Mouse (Mus musculus) megakaryocyte, embryonic 14.5 days (primary cell): Measurements from ENCODE around the gene Tigd2. TPM values are rescaled to one million over a fixed set of nuclear protein-coding genes. Genes with fewer than 3 reads are reported as not detected.

Source experiments
- H3K27me3 ChIP-seq: replicated peaks from 2 replicates; pipeline ENCODE3; 2012; ENCODE audit warnings: inconsistent platforms
- H3K36me3 ChIP-seq: replicated peaks from 2 replicates; pipeline ENCODE3; 2012; ENCODE audit warnings: low read length, inconsistent platforms, mixed read lengths
- H3K4me1 ChIP-seq: 2 replicates; pipeline ENCODE4 v1.6.1; 2012; ENCODE audit warnings: inconsistent platforms
- H3K4me3 ChIP-seq: replicated peaks from 2 replicates; pipeline ENCODE3; 2012; ENCODE audit warnings: moderate library complexity, mild to moderate bottlenecking, inconsistent platforms
- H3K9me3 ChIP-seq: 2 replicates; pipeline ENCODE4 v1.6.1; 2012; ENCODE audit warnings: inconsistent platforms
- FLI1 ChIP-seq: IDR thresholded peaks from 2 replicates; pipeline ENCODE4 v1.6.1; 2012; ENCODE audit warnings: low read length, inconsistent platforms, mixed read lengths
- GATA1 ChIP-seq: IDR thresholded peaks from 3 replicates; pipeline ENCODE4 v1.6.1; 2012; ENCODE audit warnings: mixed read lengths, low read length, inconsistent platforms, borderline replicate concordance
- polyA plus RNA-seq: library from polyadenylated mRNA; stranded (reverse); fragments of >175 nt; gene quantifications from 2 replicates; pipeline ENCODE4 v1.2.3, GENCODE M21; 2012; ENCODE audit warnings: low replicate concordance; ENCODE audit not compliant: insufficient read depth

Tigd2 gene
- 1.4 and 1.8 TPM in 2 replicates for polyA plus RNA-seq

DNA sequence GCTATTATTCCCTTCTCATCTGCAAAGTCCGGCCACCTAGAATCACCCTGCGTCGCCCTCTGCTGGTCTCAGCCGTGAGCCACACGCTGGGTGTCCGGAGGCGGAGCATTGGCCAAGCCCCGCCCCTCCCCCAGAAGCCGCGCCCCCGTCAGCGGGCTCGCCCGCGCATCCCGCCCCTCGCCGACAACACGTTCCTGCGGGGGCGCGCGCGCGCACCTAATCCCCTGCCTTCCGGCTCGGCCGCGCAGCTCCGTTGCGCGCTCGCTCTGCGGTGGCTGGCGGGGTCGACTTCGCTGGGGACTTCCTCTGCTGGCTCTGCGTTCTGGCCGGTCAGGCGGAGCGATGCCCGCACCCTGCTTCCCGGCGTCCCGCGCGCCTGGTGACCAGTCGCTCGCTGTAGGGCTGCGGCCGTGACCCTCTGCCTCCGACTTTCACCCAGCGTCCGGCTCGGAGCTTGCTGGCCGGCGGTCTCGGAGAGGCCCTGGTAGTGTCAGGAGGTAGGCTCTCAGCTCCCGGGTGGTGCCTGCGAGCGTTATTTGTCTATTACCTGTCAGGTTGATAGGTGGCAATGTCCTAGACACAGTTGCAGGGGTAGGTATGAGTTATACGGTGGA is at the start of gene Tigd2:
TSS of gene Tigd2 (plus strand) at position 186 of the 614 bp plus-strand sequence.
- no peak for TF ChIP-seq FLI1
- H3K9me3 ChIP-seq: no peaks in the 10 kb centered on the region
- peaks cover 11% of the 10 kb centered on the region for H3K4me1 ChIP-seq

DNA sequence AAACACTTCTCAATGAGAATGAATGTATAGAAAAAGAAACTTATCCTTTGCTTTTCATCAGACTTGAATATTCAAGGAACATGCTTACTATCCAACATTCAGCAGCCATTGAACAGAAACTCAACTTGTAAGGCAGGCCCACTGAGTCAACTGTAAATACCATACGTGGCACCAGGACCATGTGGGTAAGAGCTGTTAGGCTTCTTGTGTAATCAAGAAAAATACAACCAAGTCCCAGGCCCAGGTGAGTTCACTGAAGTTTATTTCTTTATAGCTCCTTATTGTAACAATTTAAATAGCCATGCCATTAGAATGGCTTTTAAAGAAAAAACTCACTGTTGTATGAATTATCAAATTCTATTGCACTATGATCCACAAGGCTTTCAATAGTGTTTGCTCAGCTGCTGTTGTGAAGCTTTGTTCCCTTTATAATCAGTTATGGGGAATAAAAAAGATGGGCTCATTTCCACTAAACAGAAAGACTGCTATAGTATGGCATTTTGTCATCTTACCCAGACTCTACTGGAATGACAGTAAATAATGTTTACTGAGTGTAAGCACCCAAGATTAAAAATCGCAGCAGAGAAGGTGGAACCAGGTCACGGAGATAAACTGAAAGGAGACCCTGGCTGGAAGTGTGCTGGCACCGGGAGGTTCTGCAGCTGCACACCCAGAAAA is 46.7 kb upstream of the Tigd2 start:
- Histone ChIP-seq H3K27me3 (no peaks in the 10 kb centered on the region), H3K4me3 (no peak overlapping the region)
- TF ChIP-seq GATA1 (no peak), FLI1 (no peak)

More for the DNA sequence above, at the start of gene Tigd2:
- Histone ChIP-seq H3K36me3 (peaks cover 5% of the 10 kb centered on the region), H3K4me3 (peak within 1 kb of the TSS; percentile 96), H3K27me3 (no peaks in the 10 kb centered on the region)

DNA sequence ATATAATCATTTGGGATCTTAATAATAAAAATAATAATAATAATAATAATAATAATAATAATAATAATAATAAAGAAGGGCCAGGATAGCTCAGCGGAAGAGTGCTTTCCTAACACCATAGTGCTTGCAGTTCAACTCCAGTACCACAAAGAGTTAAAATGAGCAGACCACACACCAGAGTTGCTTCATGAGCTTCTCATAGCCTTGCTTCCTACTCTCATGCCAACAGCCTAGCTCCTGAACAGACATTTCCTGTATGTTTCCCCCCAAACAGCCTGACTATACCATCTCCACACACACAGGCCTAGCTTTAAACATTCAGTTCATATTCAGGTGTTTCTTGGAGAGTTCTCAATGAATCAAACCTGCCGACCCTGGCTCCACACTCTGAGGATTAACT is 45.8 kb upstream of the Tigd2 start:
- Histone ChIP-seq H3K4me1 (no peaks in the 10 kb centered on the region), H3K27me3 (no peaks in the 10 kb centered on the region), H3K4me3 (no peak overlapping the region), H3K9me3 (no peaks in the 10 kb centered on the region), H3K36me3 (no peaks in the 10 kb centered on the region)
- TF ChIP-seq FLI1 (no peak), GATA1 (no peak)

More for the DNA sequence above, 46.7 kb upstream of the Tigd2 start:
- Histone ChIP-seq H3K36me3 (no peaks in the 10 kb centered on the region), H3K4me1 (no peaks in the 10 kb centered on the region), H3K9me3 (no peaks in the 10 kb centered on the region)

DNA sequence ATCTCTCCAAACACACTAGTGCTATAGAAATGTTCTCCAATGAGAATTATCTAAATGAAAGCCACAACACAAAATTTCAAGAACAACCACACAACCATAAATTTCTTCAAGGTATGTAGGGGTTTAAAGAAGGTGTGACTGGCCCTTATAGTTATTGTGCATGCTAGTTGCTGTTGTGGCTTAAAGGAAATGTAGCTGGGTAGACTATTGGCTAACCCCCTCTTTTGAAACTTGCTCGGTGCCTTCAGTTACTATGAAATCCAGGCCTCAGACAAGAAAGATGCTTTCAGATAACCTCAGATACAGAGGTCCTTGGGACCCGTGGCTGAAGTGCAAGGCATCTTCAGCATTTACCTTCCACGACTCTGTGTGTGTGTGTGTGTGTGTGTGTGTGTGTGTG is 45.3 kb upstream of the Tigd2 start:
- H3K4me3 ChIP-seq: no peak overlapping the region
- TF ChIP-seq FLI1: no peak
- TF ChIP-seq GATA1: no peak
- H3K9me3 ChIP-seq: no peaks in the 10 kb centered on the region
- H3K4me1 ChIP-seq: no peaks in the 10 kb centered on the region
- no peaks in the 10 kb centered on the region for H3K36me3 ChIP-seq
- H3K27me3 ChIP-seq: no peaks in the 10 kb centered on the region

DNA sequence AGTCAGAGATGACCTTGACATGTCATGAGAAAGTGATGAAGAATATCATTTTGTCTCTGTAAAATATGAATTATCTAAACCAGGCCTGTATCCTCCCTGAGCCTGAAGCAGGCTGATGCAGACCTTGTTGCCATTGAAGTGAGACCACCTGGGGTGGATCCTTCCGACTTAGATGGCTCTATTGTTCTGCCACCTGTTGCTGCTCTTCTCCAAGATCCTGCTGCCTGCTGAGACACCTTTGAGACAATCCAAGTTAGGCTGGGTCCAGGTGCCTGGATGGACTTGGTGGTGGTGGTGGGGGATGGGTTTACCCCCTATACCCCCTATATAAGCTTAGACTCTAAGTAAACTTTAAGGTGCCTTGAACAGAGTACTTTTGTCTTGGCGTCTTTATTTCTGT is 39.7 kb upstream of the Tigd2 start:
- Histone ChIP-seq H3K4me3 (no peak overlapping the region), H3K27me3 (no peaks in the 10 kb centered on the region), H3K9me3 (no peaks in the 10 kb centered on the region), H3K4me1 (no peaks in the 10 kb centered on the region), H3K36me3 (no peaks in the 10 kb centered on the region)
- no peak for TF ChIP-seq GATA1
- no peak for TF ChIP-seq FLI1

DNA sequence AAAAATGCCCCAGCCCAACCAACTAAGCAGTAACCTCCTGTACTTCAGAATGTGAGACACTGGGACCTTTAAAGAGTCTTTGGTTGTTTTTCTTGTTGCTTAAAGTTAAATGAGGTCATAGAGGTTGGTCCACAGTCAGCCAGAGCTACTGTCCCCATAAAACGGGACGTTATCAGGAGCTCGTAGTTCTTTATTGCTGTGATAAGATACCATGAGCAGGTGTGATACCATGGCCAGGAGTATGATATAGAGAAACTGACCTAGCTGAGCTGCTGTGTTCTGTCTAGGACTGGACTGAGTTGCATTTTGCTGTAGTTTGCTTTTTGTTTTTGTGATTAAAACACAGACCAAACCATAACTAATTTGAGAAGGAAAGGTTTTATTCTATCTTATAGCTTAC is 37.4 kb upstream of the Tigd2 start:
- no peaks in the 10 kb centered on the region for H3K27me3 ChIP-seq
- no peak for TF ChIP-seq GATA1
- no peak for TF ChIP-seq FLI1
- no peak overlapping the region for H3K4me3 ChIP-seq
- no peaks in the 10 kb centered on the region for H3K9me3 ChIP-seq
- no peaks in the 10 kb centered on the region for H3K4me1 ChIP-seq
- no peaks in the 10 kb centered on the region for H3K36me3 ChIP-seq

DNA sequence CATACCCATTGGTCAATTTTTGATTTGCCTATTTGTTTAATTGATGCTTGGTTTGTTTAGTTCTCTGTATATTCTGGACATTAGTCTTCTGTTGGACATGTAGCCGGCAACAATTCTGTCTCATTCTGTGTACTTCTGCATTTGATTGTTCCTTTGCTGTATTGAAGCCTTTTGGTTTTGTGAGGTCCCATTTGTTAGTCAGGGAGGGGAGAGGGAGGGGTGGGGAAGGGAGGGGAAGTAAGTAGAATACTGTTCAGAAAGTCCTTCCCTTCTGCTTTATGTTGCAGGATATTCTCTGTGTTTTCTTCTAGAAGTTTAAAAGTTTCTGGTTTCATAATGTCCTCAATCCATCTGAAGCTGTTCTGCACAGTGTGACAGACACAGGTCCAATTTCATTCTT is 34.7 kb upstream of the Tigd2 start:
- H3K4me3 ChIP-seq: no peak overlapping the region
- H3K36me3 ChIP-seq: no peaks in the 10 kb centered on the region
- no peak for TF ChIP-seq FLI1
- TF ChIP-seq GATA1: no peak

DNA sequence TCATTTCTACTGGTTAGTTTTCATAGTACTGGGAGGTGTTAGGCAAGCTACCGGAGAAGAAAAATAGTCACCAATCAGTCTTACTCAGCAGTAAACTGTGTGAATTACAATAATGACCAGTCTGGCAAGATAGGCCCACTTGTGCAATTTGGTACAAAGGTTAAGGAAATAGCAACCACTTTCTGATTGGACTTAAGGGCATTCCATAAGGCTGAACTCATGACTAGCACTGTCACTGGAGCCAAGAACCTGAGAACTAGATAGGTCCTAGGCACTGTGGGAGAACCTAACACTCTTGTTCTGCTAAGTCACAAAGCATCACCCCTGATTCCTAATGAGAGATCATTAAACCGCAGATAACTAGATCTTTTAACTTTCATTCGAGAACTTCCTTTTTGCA is 30.6 kb upstream of the Tigd2 start:
- Histone ChIP-seq H3K36me3 (no peaks in the 10 kb centered on the region), H3K4me1 (no peaks in the 10 kb centered on the region), H3K9me3 (no peaks in the 10 kb centered on the region), H3K27me3 (no peaks in the 10 kb centered on the region), H3K4me3 (no peak overlapping the region)
- no peak for TF ChIP-seq FLI1
- TF ChIP-seq GATA1: no peak

More for the DNA sequence above, 34.7 kb upstream of the Tigd2 start:
- Histone ChIP-seq H3K9me3 (no peaks in the 10 kb centered on the region), H3K27me3 (no peaks in the 10 kb centered on the region), H3K4me1 (no peaks in the 10 kb centered on the region)

DNA sequence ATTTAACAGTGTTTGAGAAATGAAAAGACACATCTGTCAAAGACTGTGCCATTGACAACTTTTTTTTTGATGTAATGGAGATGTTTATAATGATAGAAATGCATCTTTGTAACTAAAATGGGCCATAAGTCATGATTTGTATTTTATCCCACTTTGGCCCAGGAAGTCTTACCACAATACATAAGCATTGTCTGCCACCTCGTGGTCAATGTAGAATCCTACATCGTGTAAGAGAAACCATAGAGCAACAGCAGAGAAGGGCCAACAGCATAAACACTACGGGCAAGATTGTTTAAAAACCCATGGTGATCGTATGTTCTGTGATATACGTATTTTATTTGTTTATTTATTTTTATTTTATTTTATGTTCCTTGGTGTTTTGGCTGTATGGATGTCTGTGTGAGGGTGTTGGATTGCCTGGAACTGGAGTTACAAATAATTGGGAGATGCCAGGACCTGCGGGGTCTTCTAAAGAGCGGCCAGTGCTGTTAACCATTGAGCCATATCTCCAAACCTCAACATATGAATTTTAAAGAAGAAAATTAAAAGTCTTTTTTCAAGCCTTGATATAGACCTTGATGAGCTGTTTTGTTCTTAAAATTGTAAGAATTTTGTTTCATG is 28.2 kb upstream of the Tigd2 start:
- Histone ChIP-seq H3K27me3 (no peaks in the 10 kb centered on the region), H3K36me3 (no peaks in the 10 kb centered on the region), H3K4me1 (peaks cover 6% of the 10 kb centered on the region), H3K9me3 (no peaks in the 10 kb centered on the region), H3K4me3 (no peak overlapping the region)
- TF ChIP-seq FLI1 (no peak), GATA1 (no peak)
